Mouse (Mus musculus) layer of hippocampus, adult 8-10 months (tissue): ENCODE results near the gene Alkbh5. TPM values are rescaled to one million over a fixed set of nuclear protein-coding genes. Genes with fewer than 3 reads are reported as not detected.
"Not testable (repeated sequence)": the region's sequence is repeated elsewhere in the genome, so short reads cannot be mapped to it uniquely, and the experiment has no call there.

Experiments used
- DNase-seq, 2 experiments: peaks; one replicate each; pipeline ENCODE4 v3.0.0; 2022; ENCODE audit warnings: low spot score in 2 of 2
- total RNA-seq, 4 experiments: library from RNA; stranded (reverse); gene quantifications; 2 replicates each; pipeline ENCODE4 v1.2.4; 2022

Alkbh5 gene
- total RNA-seq, 4 experiments from 2014 or later: 53.7 to 60.9 (median 57.8) TPM

DNA sequence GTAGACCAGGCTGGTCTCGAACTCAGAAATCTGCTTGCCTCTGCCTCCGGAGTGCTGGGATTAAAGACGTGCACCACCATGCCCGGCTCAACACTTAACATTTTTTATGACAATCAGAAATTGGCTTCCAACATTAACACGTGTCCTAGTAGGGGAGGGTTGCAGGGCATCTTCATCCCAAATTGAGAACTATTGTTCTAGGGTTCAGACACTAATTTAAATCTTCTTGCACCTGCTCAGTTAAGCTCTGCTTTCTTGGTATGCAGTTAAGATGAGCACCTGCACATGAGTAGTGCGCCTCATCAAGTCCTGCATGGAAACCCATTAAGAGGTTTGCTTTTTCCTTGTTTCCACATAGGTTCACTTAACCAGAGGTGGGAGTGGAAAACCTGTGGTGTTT lies 5.7 kb downstream of the Alkbh5 start:
- DNase-seq: no peak

DNA sequence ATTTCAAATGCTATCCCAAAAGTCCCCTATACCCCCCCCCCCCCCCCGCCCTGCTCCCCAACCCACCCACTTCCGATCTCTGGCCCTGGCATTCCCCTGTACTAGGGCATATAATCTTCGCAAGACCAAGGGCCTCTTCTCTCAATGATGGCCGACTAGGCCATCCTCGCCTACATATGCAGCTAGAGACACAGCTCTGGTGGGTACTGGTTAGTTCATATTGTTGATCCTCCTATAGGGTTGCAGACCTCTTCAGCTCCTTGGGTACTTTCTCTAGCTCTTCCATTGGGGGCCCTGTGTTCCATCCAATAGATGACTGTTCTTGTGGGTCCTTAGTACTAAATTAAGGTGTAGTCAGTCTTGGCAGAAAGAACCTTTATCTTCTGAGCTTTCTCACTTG lies 7.0 kb downstream of the Alkbh5 start:
- DNase-seq: not testable (repeated sequence)

GRCm38 (mm10) chr11:60545433-60545832 lies 9.3 kb downstream of the Alkbh5 start:
- DNase-seq: no peak

DNA sequence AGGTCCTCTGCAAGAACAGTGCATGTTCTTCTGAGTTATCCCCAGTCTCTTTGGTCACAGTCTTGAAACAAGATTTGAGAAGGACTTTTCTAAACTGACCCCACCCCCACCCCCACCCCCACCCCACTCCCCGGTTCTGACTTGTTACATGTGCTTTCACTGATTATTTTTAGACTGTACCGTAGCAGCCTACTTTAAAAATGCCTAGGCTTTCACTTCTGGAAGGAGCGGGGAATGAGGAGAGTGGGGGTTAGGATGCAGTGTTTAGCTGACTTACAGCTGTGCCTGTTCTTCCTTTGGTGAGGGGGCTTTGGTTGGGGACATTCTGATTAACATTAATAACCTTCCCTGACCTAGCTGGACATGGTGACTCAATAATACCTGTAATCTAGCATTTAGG lies 11.9 kb downstream of the Alkbh5 start:
- DNase-seq: no peak

DNA sequence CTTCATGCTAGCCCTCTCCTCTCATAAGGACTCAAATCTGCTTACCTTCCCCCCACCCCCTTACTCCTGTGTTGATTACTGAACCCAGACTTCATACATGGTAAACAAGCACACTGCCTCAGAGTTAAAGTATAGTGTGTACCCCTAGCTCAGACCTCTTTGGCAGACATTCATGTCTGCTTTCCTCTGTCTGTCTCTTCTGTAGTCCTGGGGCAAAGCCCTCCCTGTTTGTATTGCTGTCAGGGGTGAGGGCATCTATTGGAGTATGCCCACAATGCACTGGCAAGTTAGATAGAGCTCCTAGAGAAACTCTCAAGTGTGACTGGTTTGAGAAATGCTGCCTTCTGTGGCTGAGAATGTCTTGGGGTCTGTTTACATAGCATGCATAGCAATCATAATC lies 16.9 kb downstream of the Alkbh5 start:
- no peak for DNase-seq

DNA sequence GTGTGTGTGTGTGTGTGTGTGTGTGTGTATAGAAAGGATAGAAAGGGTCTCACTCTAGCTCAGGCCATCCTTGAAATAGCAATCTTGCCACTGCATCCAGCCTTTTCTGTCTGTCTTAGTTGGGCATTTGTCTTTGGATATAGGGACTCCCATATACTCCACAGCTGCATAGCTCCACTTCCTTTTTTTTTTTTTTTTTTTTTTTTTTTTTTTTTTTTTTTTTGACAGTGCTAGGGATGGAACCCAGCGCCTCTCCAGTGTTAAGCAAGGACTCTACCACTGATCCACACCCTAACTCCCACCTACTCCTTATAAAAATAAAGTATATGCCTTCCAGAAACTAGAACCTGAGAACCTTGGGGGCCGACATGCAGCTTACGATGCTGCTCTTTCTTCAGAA lies 21.5 kb downstream of the Alkbh5 start:
- no peak for DNase-seq

- DNase-seq: peak; percentile 46 to 69
Observed at GRCm38 (mm10) chr11:60559342-60559741, 23.2 kb downstream of the Alkbh5 start.

- DNase-seq: not testable (repeated sequence)
Observed at GRCm38 (mm10) chr11:60574006-60574405, 37.8 kb downstream of the Alkbh5 start.

Other genes starting within 250 kb of the Alkbh5 start
- 100 to 1,000 TPM; 179 to 207 (median 191) TPM for gene Tom1l2, start 183.5 kb upstream of the Alkbh5 start, total RNA-seq
- gene Drc3, start 183.1 kb upstream of the Alkbh5 start, total RNA-seq: 1 to 10 TPM; 7.3 to 8.5 (median 7.8) TPM
- gene Gid4, start 119.2 kb upstream of the Alkbh5 start, total RNA-seq: 10 to 100 TPM; 42.0 to 50.6 (median 46.2) TPM
- gene Atpaf2, start 117.9 kb upstream of the Alkbh5 start, total RNA-seq: 10 to 100 TPM; 25.9 to 28.8 (median 26.8) TPM
- 10 to 100 TPM; 69.5 to 79.9 (median 74.5) TPM for gene Drg2, start 81.8 kb upstream of the Alkbh5 start, total RNA-seq
- gene Myo15, start 67.0 kb upstream of the Alkbh5 start, total RNA-seq: under 1 TPM; 0.07 to 0.20 (median 0.14) TPM
- 10 to 100 TPM; 40.1 to 49.3 (median 43.9) TPM for gene Llgl1, start 163.3 kb downstream of the Alkbh5 start, total RNA-seq
- 10 to 100 TPM; 66.4 to 79.1 (median 71.5) TPM for gene Flii, start 190.9 kb downstream of the Alkbh5 start, total RNA-seq
- gene Mief2, start 192.0 kb downstream of the Alkbh5 start, total RNA-seq: 10 to 100 TPM; 20.8 to 22.8 (median 21.8) TPM
- gene Top3a, start 241.0 kb downstream of the Alkbh5 start, total RNA-seq: 1 to 10 TPM; 5.6 to 8.8 (median 6.3) TPM
- gene Smcr8, start 241.1 kb downstream of the Alkbh5 start, total RNA-seq: 10 to 100 TPM; 31.6 to 38.1 (median 35.7) TPM